Mouse (Mus musculus) hindbrain, embryonic 16.5 days (tissue): Measurements from ENCODE around the gene Dcun1d4. TPM values are rescaled to one million over a fixed set of nuclear protein-coding genes. Genes with fewer than 3 reads are reported as not detected.

ENCODE experiments used
- ATAC-seq: fragments of 200-750 bp; cut with Nextera tagmentation; 2 replicates; pipeline ENCODE4 v1.8.0; 2017; ENCODE audit warnings: moderate TSS enrichment, moderate library complexity
- H3K27ac ChIP-seq: fragments of 300-500 bp; sonication (generic); 2 replicates; pipeline ENCODE4 v1.5.1; 2014; ENCODE audit warnings: low read depth, mild to moderate bottlenecking, control low read depth, low read length, moderate library complexity
- H3K27me3 ChIP-seq: fragments of 300-500 bp; sonication (generic); replicated peaks from 2 replicates; pipeline ENCODE4 v1.6.1; 2014; ENCODE audit warnings: low read length; ENCODE audit not compliant: control insufficient read depth, insufficient read depth
- H3K36me3 ChIP-seq: fragments of 300-500 bp; sonication (generic); 2 replicates; pipeline ENCODE4 v1.6.1; 2014; ENCODE audit warnings: mild to moderate bottlenecking, low read length, moderate library complexity, mixed read lengths; ENCODE audit not compliant: control insufficient read depth, insufficient read depth
- H3K4me1 ChIP-seq: fragments of 300-500 bp; sonication (generic); 2 replicates; pipeline ENCODE4 v1.6.1; 2014; ENCODE audit warnings: low read depth, low read length; ENCODE audit not compliant: control insufficient read depth, insufficient read depth
- H3K4me2 ChIP-seq: fragments of 300-500 bp; sonication (generic); 2 replicates; pipeline ENCODE4 v1.6.1; 2014; ENCODE audit warnings: mild to moderate bottlenecking, low read length, control low read depth, moderate library complexity
- H3K4me3 ChIP-seq: fragments of 300-500 bp; sonication (generic); 2 replicates; pipeline ENCODE4 v1.5.1; 2014; ENCODE audit warnings: mild to moderate bottlenecking, low read length, control low read depth, moderate library complexity
- H3K9ac ChIP-seq: fragments of 300-500 bp; sonication (generic); 2 replicates; pipeline ENCODE4 v1.6.1; 2014; ENCODE audit warnings: low read depth, mild to moderate bottlenecking, control low read depth, low read length, moderate library complexity
- H3K9me3 ChIP-seq: fragments of 300-500 bp; sonication (generic); 2 replicates; pipeline ENCODE4 v1.6.1; 2014; ENCODE audit warnings: mild to moderate bottlenecking, low read length, moderate library complexity; ENCODE audit not compliant: control insufficient read depth
- WGBS: fragments of 180-500 bp; shearing (Covaris S2); extraction: QIAGEN DNeasy Blood & Tissue Kit; methylation state at CpG from one replicate; pipeline ENCODE4 v1.1.7; 2014; 5-methylcytosine and 5-hydroxymethylcytosine counted together
- polyA plus RNA-seq: library from polyadenylated mRNA; unstranded; fragments of >200 nt; fragmentation: Nextera tagmentation; extraction: Ambion mirVana; gene quantifications from 2 replicates; pipeline ENCODE4 v1.2.1, GENCODE M21; 2015

The Dcun1d4 gene
- 44.8 and 53.0 TPM in 2 replicates for polyA plus RNA-seq

- H3K27me3 ChIP-seq: no peaks in the 10 kb centered on the region
- no peak within 1 kb of the TSS for H3K4me2 ChIP-seq
- H3K9ac ChIP-seq: no peak within 1 kb of the TSS
- H3K4me1 ChIP-seq: peaks cover 3% of the 10 kb centered on the region
- no peak for ATAC-seq
- H3K36me3 ChIP-seq: no peaks in the 10 kb centered on the region
- 84% methylated on average over 7 of the region's 7 CpGs for WGBS
- no peaks in the 10 kb centered on the region for H3K9me3 ChIP-seq
- H3K4me3 ChIP-seq: no peak within 1 kb of the TSS
- H3K27ac ChIP-seq: no peak within 1 kb of the TSS
Observed at GRCm38 (mm10) chr5:73480700-73481099, at the start of gene Dcun1d4. Dcun1d4 (plus strand) TSS chr5:73481000.

GRCm38 (mm10) chr5:73431581-73431980 is 49.2 kb upstream of the Dcun1d4 start:
- Histone ChIP-seq H3K36me3 (no peaks in the 10 kb centered on the region), H3K9ac (peak overlapping the region; percentile 42; the same call in 1 of the 2 replicates), H3K27ac (no peak overlapping the region), H3K27me3 (no peaks in the 10 kb centered on the region), H3K9me3 (no peaks in the 10 kb centered on the region), H3K4me1 (no peaks in the 10 kb centered on the region), H3K4me3 (no peak overlapping the region), H3K4me2 (peak overlapping the region; percentile 24)
- 9% methylated on average over 14 of the region's 14 CpGs for WGBS
- ATAC-seq: peak; percentile 91

- H3K9ac ChIP-seq: no peak overlapping the region
- no peak overlapping the region for H3K4me2 ChIP-seq
- H3K27ac ChIP-seq: no peak overlapping the region
- ATAC-seq: no peak
- H3K27me3 ChIP-seq: no peaks in the 10 kb centered on the region
- 87% methylated on average over 6 of the region's 6 CpGs for WGBS
- H3K4me1 ChIP-seq: no peaks in the 10 kb centered on the region
- H3K9me3 ChIP-seq: no peaks in the 10 kb centered on the region
- no peak overlapping the region for H3K4me3 ChIP-seq
- H3K36me3 ChIP-seq: no peaks in the 10 kb centered on the region
Observed at GRCm38 (mm10) chr5:73432805-73433204, 48.0 kb upstream of the Dcun1d4 start.

- Histone ChIP-seq H3K27ac (no peak overlapping the region), H3K4me2 (no peak overlapping the region), H3K4me1 (no peaks in the 10 kb centered on the region), H3K27me3 (no peaks in the 10 kb centered on the region), H3K9me3 (no peaks in the 10 kb centered on the region), H3K4me3 (no peak overlapping the region), H3K9ac (no peak overlapping the region), H3K36me3 (no peaks in the 10 kb centered on the region)
- ATAC-seq: no peak
- 83% methylated on average over 7 of the region's 7 CpGs for WGBS
Observed at GRCm38 (mm10) chr5:73434764-73435163, 46.0 kb upstream of the Dcun1d4 start.

- WGBS: 74% methylated on average over 9 of the region's 9 CpGs
- no peak overlapping the region for H3K4me3 ChIP-seq
- no peak for ATAC-seq
Observed at GRCm38 (mm10) chr5:73442176-73442575, 38.6 kb upstream of the Dcun1d4 start.

GRCm38 (mm10) chr5:73450276-73450675 is 30.5 kb upstream of the Dcun1d4 start:
- H3K9ac ChIP-seq: no peak overlapping the region
- WGBS: 88% methylated on average over 1 of the region's 1 CpGs
- no peak overlapping the region for H3K4me2 ChIP-seq
- H3K27me3 ChIP-seq: no peaks in the 10 kb centered on the region
- no peak overlapping the region for H3K27ac ChIP-seq
- H3K4me3 ChIP-seq: no peak overlapping the region
- H3K4me1 ChIP-seq: no peaks in the 10 kb centered on the region
- no peak for ATAC-seq
- no peaks in the 10 kb centered on the region for H3K9me3 ChIP-seq
- no peaks in the 10 kb centered on the region for H3K36me3 ChIP-seq

More at GRCm38 (mm10) chr5:73442176-73442575, 38.6 kb upstream of the Dcun1d4 start:
- H3K4me2 ChIP-seq: no peak overlapping the region
- no peaks in the 10 kb centered on the region for H3K36me3 ChIP-seq
- H3K9me3 ChIP-seq: no peaks in the 10 kb centered on the region
- no peak overlapping the region for H3K9ac ChIP-seq
- H3K27me3 ChIP-seq: no peaks in the 10 kb centered on the region
- no peak overlapping the region for H3K27ac ChIP-seq
- H3K4me1 ChIP-seq: no peaks in the 10 kb centered on the region

GRCm38 (mm10) chr5:73454502-73455306 is 26.1 kb upstream of the Dcun1d4 start:
- Histone ChIP-seq H3K4me1 (no peaks in the 10 kb centered on the region), H3K9ac (no peak overlapping the region), H3K27me3 (no peaks in the 10 kb centered on the region), H3K27ac (no peak overlapping the region), H3K9me3 (no peaks in the 10 kb centered on the region), H3K4me3 (no peak overlapping the region), H3K36me3 (no peaks in the 10 kb centered on the region), H3K4me2 (no peak overlapping the region)
- WGBS: 64% methylated on average over 2 of the region's 2 CpGs
- ATAC-seq: no peak

- Histone ChIP-seq H3K9me3 (no peaks in the 10 kb centered on the region), H3K9ac (no peak overlapping the region), H3K4me2 (no peak overlapping the region), H3K36me3 (no peaks in the 10 kb centered on the region), H3K4me3 (no peak overlapping the region), H3K27ac (no peak overlapping the region), H3K27me3 (no peaks in the 10 kb centered on the region), H3K4me1 (no peaks in the 10 kb centered on the region)
- WGBS: 87% methylated on average over 5 of the region's 5 CpGs
- ATAC-seq: no peak
Observed at GRCm38 (mm10) chr5:73455307-73455687, 25.5 kb upstream of the Dcun1d4 start.

GRCm38 (mm10) chr5:73468462-73469433 is 12.1 kb upstream of the Dcun1d4 start:
- 86% methylated on average over 16 of the region's 16 CpGs for WGBS
- no peak overlapping the region for H3K27ac ChIP-seq

More at GRCm38 (mm10) chr5:73468462-73469433, 12.1 kb upstream of the Dcun1d4 start:
- Histone ChIP-seq H3K36me3 (no peaks in the 10 kb centered on the region), H3K27me3 (no peaks in the 10 kb centered on the region), H3K9me3 (no peaks in the 10 kb centered on the region), H3K4me1 (no peaks in the 10 kb centered on the region), H3K9ac (no peak overlapping the region), H3K4me2 (no peak overlapping the region), H3K4me3 (no peak overlapping the region)
- ATAC-seq: no peak
